Mouse (Mus musculus): ENCODE measurements around the gene Rhof. TPM values are rescaled to one million over a fixed set of nuclear protein-coding genes. Genes with fewer than 3 reads are reported as not detected.

Rhof gene
- polyA plus RNA-seq, 1 experiment from 2014 or later: 2.3 TPM

DNA sequence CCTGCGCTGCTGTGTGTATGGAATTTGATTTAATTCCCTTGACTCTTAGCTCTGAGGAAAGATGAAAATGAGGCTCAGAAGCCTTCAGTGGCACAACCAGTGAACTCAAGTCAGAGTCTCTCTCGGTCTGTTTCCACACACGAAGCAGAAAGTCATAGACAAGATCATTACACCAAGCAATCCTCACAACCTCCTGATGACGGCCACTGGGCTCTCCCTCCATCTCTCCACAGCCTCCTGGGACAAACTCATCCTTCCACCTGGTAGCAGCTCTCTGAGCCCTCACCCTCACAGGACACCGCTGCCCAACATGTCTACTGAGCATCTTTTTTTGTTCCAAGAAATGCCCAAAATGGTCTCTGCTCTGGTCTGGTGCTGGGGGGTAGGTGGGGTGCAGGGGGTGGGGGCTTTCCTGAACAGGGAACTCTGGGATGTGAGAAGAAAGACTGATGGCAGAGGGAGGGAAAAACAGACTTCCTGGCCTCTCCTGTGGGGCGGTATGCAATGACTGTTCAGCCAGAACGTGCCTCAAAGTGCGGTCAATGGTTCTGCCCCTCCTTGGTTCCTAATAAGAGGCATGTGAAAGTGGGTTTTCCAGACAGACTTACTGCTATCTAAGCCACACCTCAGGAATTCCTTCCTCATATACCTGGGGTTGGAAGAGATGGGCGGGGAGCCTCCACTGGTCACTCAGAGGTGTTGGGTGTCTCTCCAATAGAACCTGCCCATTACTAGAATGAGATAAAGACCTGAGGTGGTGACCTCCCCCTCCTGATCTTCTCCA lies 2.3 kb downstream of the Rhof start:
- Histone ChIP-seq H3K4me1 (replicated peaks) (peaks cover 36% of the 10 kb centered on the region), H3K4me3 (replicated peaks) (no peak overlapping the region), H3K9me3 (no peaks in the 10 kb centered on the region), H3K27me3 (replicated peaks) (no peaks in the 10 kb centered on the region), H3K4me2 (replicated peaks) (no peak overlapping the region), H3K36me3 (no peaks in the 10 kb centered on the region), H3K27ac (no peak overlapping the region), H3K9ac (no peak overlapping the region)
- no peak for ATAC-seq
- 80% methylated on average over 9 of the region's 9 CpGs for WGBS

- no peaks in the 10 kb centered on the region for H3K27me3 ChIP-seq (replicated peaks)
- H3K4me2 ChIP-seq (replicated peaks): no peak overlapping the region
- whole genome bisulfite sequencing: 82% methylated on average over 10 of the region's 10 CpGs
- no peak overlapping the region for H3K4me3 ChIP-seq (replicated peaks)
- no peaks in the 10 kb centered on the region for H3K36me3 ChIP-seq
- H3K27ac ChIP-seq: no peak overlapping the region
- H3K9ac ChIP-seq: no peak overlapping the region
- H3K4me1 ChIP-seq (replicated peaks): peaks cover 26% of the 10 kb centered on the region
- ATAC-seq: no peak
- H3K9me3 ChIP-seq: no peaks in the 10 kb centered on the region
Measured at GRCm38 (mm10) chr5:123129170-123129757, 3.2 kb downstream of the Rhof start.

DNA sequence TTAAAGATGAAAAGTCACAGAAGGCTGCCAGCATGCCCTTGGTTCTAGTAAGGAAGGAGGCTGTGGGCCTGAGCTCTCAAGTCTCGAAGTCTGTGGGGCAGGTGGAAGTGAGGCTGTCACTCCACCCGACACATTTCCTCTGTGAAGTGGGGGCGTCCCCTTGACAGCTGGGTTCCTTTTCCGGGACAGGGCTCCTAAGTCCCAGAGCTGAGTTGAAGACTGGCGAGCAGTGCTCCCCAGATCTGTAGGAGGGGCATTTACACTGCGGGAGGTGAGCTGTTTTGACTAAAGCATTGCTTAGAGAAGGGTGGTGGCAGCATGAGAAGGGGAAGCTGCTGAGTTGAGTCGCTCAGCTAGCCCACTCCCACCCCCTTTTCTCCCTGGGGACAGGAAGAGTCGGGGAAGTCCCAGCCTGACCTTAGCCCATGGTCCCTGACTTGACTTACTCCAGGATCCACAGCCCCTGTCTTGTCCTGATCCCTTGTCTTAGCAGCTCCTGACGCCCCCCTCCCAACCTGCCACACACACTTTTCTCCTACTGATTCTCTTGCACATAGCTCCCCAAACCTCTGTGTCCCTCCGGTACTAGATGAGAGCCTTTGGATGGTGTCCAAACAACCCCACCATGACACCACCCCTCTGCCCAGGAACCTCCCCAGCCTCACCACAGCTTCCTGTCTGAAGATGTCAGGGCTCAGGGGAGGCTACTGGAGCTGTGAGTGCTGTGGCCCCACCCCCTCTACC lies 3.9 kb downstream of the Rhof start:
- no peak overlapping the region for H3K4me3 ChIP-seq (replicated peaks)
- peaks cover 19% of the 10 kb centered on the region for H3K4me1 ChIP-seq (replicated peaks)
- H3K9ac ChIP-seq: no peak overlapping the region
- H3K27me3 ChIP-seq (replicated peaks): no peaks in the 10 kb centered on the region
- no peaks in the 10 kb centered on the region for H3K9me3 ChIP-seq
- H3K27ac ChIP-seq: no peak overlapping the region
- no peak overlapping the region for H3K4me2 ChIP-seq (replicated peaks)
- ATAC-seq: no peak
- no peaks in the 10 kb centered on the region for H3K36me3 ChIP-seq
- WGBS: 72% methylated on average over 10 of the region's 10 CpGs

GRCm38 (mm10) chr5:123127031-123127430 lies 5.5 kb downstream of the Rhof start:
- no peaks in the 10 kb centered on the region for H3K9me3 ChIP-seq
- ATAC-seq: no peak
- H3K4me3 ChIP-seq (replicated peaks): no peak overlapping the region
- WGBS: 84% methylated on average over 6 of the region's 6 CpGs
- no peak overlapping the region for H3K9ac ChIP-seq
- H3K36me3 ChIP-seq: no peaks in the 10 kb centered on the region
- no peaks in the 10 kb centered on the region for H3K27me3 ChIP-seq (replicated peaks)
- H3K27ac ChIP-seq: no peak overlapping the region
- peaks cover 6% of the 10 kb centered on the region for H3K4me1 ChIP-seq (replicated peaks)
- no peak overlapping the region for H3K4me2 ChIP-seq (replicated peaks)

- Histone ChIP-seq H3K27me3 (replicated peaks) (no peaks in the 10 kb centered on the region), H3K36me3 (no peaks in the 10 kb centered on the region), H3K27ac (no peak overlapping the region), H3K4me2 (replicated peaks) (no peak overlapping the region), H3K4me1 (replicated peaks) (no peaks in the 10 kb centered on the region), H3K4me3 (replicated peaks) (no peak overlapping the region), H3K9me3 (no peaks in the 10 kb centered on the region), H3K9ac (no peak overlapping the region)
- 73% methylated on average over 18 of the region's 18 CpGs for WGBS
- ATAC-seq: no peak
Measured at GRCm38 (mm10) chr5:123125638-123126406, 6.7 kb downstream of the Rhof start.

- Histone ChIP-seq H3K27me3 (replicated peaks) (no peaks in the 10 kb centered on the region), H3K9me3 (no peaks in the 10 kb centered on the region), H3K4me3 (replicated peaks) (no peak overlapping the region), H3K9ac (no peak overlapping the region), H3K36me3 (no peaks in the 10 kb centered on the region), H3K4me1 (replicated peaks) (no peaks in the 10 kb centered on the region), H3K4me2 (replicated peaks) (no peak overlapping the region), H3K27ac (no peak overlapping the region)
- ATAC-seq: no peak
- WGBS: 76% methylated on average over 6 of the region's 6 CpGs
Measured at GRCm38 (mm10) chr5:123125105-123125504, 7.4 kb downstream of the Rhof start.

- H3K4me2 ChIP-seq (replicated peaks): no peak overlapping the region
- no peak overlapping the region for H3K9ac ChIP-seq
- ATAC-seq: no peak
- H3K27me3 ChIP-seq (replicated peaks): no peaks in the 10 kb centered on the region
- no peaks in the 10 kb centered on the region for H3K4me1 ChIP-seq (replicated peaks)
- WGBS: 88% methylated on average over 4 of the region's 4 CpGs
- no peak overlapping the region for H3K4me3 ChIP-seq (replicated peaks)
- no peaks in the 10 kb centered on the region for H3K9me3 ChIP-seq
- no peak overlapping the region for H3K27ac ChIP-seq
- H3K36me3 ChIP-seq: no peaks in the 10 kb centered on the region
Measured at GRCm38 (mm10) chr5:123122181-123122580, 10.3 kb downstream of the Rhof start.

DNA sequence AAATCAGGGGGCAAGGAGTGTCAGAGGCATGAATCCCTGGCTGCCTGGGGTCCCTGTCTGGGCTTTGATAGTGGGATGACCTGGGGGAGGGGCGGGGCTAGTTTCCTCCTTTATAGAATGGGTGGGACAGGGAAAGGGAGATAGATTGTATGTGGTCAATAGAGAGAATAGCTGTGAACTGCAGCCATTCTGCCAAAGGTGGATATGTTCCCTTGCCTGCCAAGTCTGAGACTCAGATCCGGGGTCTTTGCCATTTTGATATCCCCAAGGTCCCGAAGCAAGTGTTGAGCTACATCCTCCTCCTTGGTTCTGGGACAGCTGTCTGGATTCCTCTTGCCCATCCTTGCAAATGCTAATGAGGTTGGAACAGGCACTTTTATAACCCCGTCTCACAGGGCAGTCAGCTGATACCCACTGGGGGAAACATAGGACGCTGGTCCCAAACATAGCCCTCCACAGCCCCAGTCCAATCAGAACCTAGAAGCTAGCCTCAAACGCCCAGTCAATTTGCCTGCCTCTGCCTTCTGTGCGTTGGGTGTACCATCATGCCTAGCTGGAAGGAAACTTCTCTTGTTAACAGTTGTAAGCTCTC lies 11.8 kb downstream of the Rhof start:
- WGBS: 68% methylated on average over 7 of the region's 7 CpGs

GRCm38 (mm10) chr5:123118826-123119225 lies 13.7 kb downstream of the Rhof start:
- no peak for ATAC-seq
- Histone ChIP-seq H3K36me3 (no peaks in the 10 kb centered on the region), H3K9ac (no peak overlapping the region), H3K27ac (no peak overlapping the region), H3K4me2 (replicated peaks) (no peak overlapping the region), H3K4me3 (replicated peaks) (no peak overlapping the region), H3K9me3 (no peaks in the 10 kb centered on the region), H3K4me1 (replicated peaks) (no peaks in the 10 kb centered on the region), H3K27me3 (replicated peaks) (no peaks in the 10 kb centered on the region)
- WGBS: 73% methylated on average over 10 of the region's 10 CpGs

More for the DNA sequence above, 11.8 kb downstream of the Rhof start:
- no peak overlapping the region for H3K4me2 ChIP-seq (replicated peaks)
- no peak overlapping the region for H3K4me3 ChIP-seq (replicated peaks)
- H3K27ac ChIP-seq: no peak overlapping the region
- no peaks in the 10 kb centered on the region for H3K9me3 ChIP-seq
- no peaks in the 10 kb centered on the region for H3K4me1 ChIP-seq (replicated peaks)
- no peaks in the 10 kb centered on the region for H3K27me3 ChIP-seq (replicated peaks)
- no peak for ATAC-seq
- no peak overlapping the region for H3K9ac ChIP-seq
- no peaks in the 10 kb centered on the region for H3K36me3 ChIP-seq

GRCm38 (mm10) chr5:123117773-123118172 lies 14.7 kb downstream of the Rhof start:
- 84% methylated on average over 8 of the region's 8 CpGs for WGBS
- no peak for ATAC-seq
- H3K4me1 ChIP-seq (replicated peaks): no peaks in the 10 kb centered on the region

GRCm38 (mm10) chr5:123117257-123117656 lies 15.2 kb downstream of the Rhof start:
- H3K9me3 ChIP-seq: no peaks in the 10 kb centered on the region
- 18% methylated on average over 10 of the region's 10 CpGs for WGBS
- H3K36me3 ChIP-seq: no peaks in the 10 kb centered on the region
- ATAC-seq: peak; percentile 61
- H3K27me3 ChIP-seq (replicated peaks): no peaks in the 10 kb centered on the region
- H3K9ac ChIP-seq: no peak overlapping the region
- H3K4me2 ChIP-seq (replicated peaks): no peak overlapping the region
- no peaks in the 10 kb centered on the region for H3K4me1 ChIP-seq (replicated peaks)
- no peak overlapping the region for H3K4me3 ChIP-seq (replicated peaks)
- no peak overlapping the region for H3K27ac ChIP-seq

More at GRCm38 (mm10) chr5:123117773-123118172, 14.7 kb downstream of the Rhof start:
- no peaks in the 10 kb centered on the region for H3K9me3 ChIP-seq
- H3K27me3 ChIP-seq (replicated peaks): no peaks in the 10 kb centered on the region
- H3K4me3 ChIP-seq (replicated peaks): no peak overlapping the region
- no peak overlapping the region for H3K9ac ChIP-seq
- H3K27ac ChIP-seq: no peak overlapping the region
- no peaks in the 10 kb centered on the region for H3K36me3 ChIP-seq
- H3K4me2 ChIP-seq (replicated peaks): no peak overlapping the region

DNA sequence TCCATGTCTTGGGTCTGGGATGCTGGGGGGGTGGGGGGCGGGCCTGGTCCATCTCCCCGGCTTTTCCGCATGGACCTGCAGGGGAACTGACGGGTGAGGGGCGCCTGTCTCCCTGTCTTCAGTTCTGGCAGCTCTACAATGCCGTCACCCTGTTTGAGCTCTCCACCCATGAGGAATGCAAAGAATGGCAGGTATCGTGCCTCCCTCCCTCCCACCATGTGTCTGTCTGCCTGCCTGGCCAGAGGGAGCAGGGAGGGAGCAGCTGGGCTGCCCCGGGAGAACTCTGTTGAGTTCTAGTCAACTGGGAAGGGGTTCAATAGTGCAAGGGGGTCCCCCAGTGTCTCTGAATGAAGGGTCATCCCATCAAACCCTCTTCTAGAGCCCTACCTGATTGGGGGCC lies 16.4 kb downstream of the Rhof start:
- Histone ChIP-seq H3K27me3 (replicated peaks) (no peaks in the 10 kb centered on the region), H3K36me3 (no peaks in the 10 kb centered on the region), H3K9me3 (no peaks in the 10 kb centered on the region), H3K9ac (no peak overlapping the region), H3K4me2 (replicated peaks) (no peak overlapping the region), H3K4me3 (replicated peaks) (no peak overlapping the region), H3K27ac (no peak overlapping the region), H3K4me1 (replicated peaks) (no peaks in the 10 kb centered on the region)
- 61% methylated on average over 8 of the region's 8 CpGs for WGBS
- ATAC-seq: no peak
